Mouse (Mus musculus) heart, embryonic 14.5 days (tissue): ENCODE data around the gene Msh3. TPM values are rescaled to one million over a fixed set of nuclear protein-coding genes. Genes with fewer than 3 reads are reported as not detected.
"Not testable (repeated sequence)": the region's sequence is repeated elsewhere in the genome, so short reads cannot be mapped to it uniquely, and the experiment has no call there.

Source experiments
- ATAC-seq: fragments of 200-750 bp; cut with Nextera tagmentation; 2 replicates; pipeline ENCODE4 v1.8.0; 2017; ENCODE audit warnings: low read depth, moderate TSS enrichment; ENCODE audit not compliant: insufficient number of reproducible peaks, insufficient read depth, low FRiP score
- H3K27ac ChIP-seq, 2 experiments: fragments of 200-500 bp in 1 of 2; fragments of 300-500 bp in 1 of 2; sonication (generic) in 1 of 2; replicated peaks in 1 of 2; 2 replicates each; pipeline ENCODE4 v1.5.1; 2012 to 2014; ENCODE audit warnings: low read depth in 2 of 2, low read length in 2 of 2, control low read depth in 1 of 2, mild to moderate bottlenecking in 1 of 2, mixed read lengths in 1 of 2; ENCODE audit not compliant: control insufficient read depth in 1 of 2, insufficient read depth in 1 of 2
- H3K27me3 ChIP-seq: fragments of 300-500 bp; sonication (generic); 2 replicates; pipeline ENCODE4 v1.6.1; 2014; ENCODE audit warnings: mild to moderate bottlenecking, low read length, control low read depth; ENCODE audit not compliant: control insufficient read depth, insufficient read depth
- H3K36me3 ChIP-seq: fragments of 300-500 bp; sonication (generic); 2 replicates; pipeline ENCODE4 v1.6.1; 2014; ENCODE audit warnings: mild to moderate bottlenecking, control low read depth, low read length, mixed read lengths; ENCODE audit not compliant: control insufficient read depth, insufficient read depth
- H3K4me1 ChIP-seq, 2 experiments: fragments of 200-500 bp in 1 of 2; fragments of 300-500 bp in 1 of 2; sonication (generic) in 1 of 2; 2 replicates each; pipeline ENCODE4 v1.6.1; 2012 to 2014; ENCODE audit warnings: low read length in 2 of 2, control low read depth in 1 of 2, mixed read lengths in 1 of 2; ENCODE audit not compliant: control insufficient read depth in 2 of 2, insufficient read depth in 2 of 2
- H3K4me2 ChIP-seq: fragments of 300-500 bp; sonication (generic); 2 replicates; pipeline ENCODE4 v1.6.1; 2014; ENCODE audit warnings: mild to moderate bottlenecking, low read length
- H3K4me3 ChIP-seq, 2 experiments: fragments of 200-500 bp in 1 of 2; fragments of 300-500 bp in 1 of 2; sonication (generic) in 1 of 2; 2 replicates each; pipeline ENCODE4 v1.5.1; 2012 to 2014; ENCODE audit warnings: low read length in 2 of 2, mild to moderate bottlenecking in 2 of 2, control low read depth in 1 of 2, low read depth in 1 of 2, moderate library complexity in 1 of 2; ENCODE audit not compliant: control insufficient read depth in 1 of 2, insufficient read depth in 1 of 2
- H3K9ac ChIP-seq: fragments of 300-500 bp; sonication (generic); 2 replicates; pipeline ENCODE4 v1.6.1; 2014; ENCODE audit warnings: mild to moderate bottlenecking, low read length
- H3K9me3 ChIP-seq: fragments of 300-500 bp; sonication (generic); 2 replicates; pipeline ENCODE4 v1.6.1; 2016; ENCODE audit warnings: low read length, control low read depth; ENCODE audit not compliant: control insufficient read depth
- WGBS: fragments of 180-500 bp; shearing (Covaris S2); extraction: QIAGEN DNeasy Blood & Tissue Kit; methylation state at CpG from one replicate; pipeline ENCODE4 v1.1.7; 2014; 5-methylcytosine and 5-hydroxymethylcytosine counted together
- polyA plus RNA-seq: library from polyadenylated mRNA; unstranded; fragments of >200 nt; fragmentation: Nextera tagmentation; extraction: Ambion mirVana; gene quantifications from 2 replicates; pipeline ENCODE4 v1.2.1, GENCODE M21; 2014

The Msh3 gene
- polyA plus RNA-seq, 1 experiment from 2014 or later = 17.1 TPM

- H3K36me3 ChIP-seq, H3K27me3 ChIP-seq, ATAC-seq, H3K9me3 ChIP-seq, H3K4me3 ChIP-seq, H3K4me1 ChIP-seq, H3K4me2 ChIP-seq, H3K9ac ChIP-seq, H3K27ac ChIP-seq: not testable (repeated sequence)
- 87% methylated on average over 5 of the region's 5 CpGs for WGBS
These were observed 161.0 kb downstream of the Msh3 start for GRCm38 (mm10) chr13:92193806-92194205.

- not testable (repeated sequence) for H3K27me3 ChIP-seq, ATAC-seq, H3K9me3 ChIP-seq, H3K4me1 ChIP-seq, H3K27ac ChIP-seq, H3K36me3 ChIP-seq, H3K4me3 ChIP-seq, H3K4me2 ChIP-seq, H3K9ac ChIP-seq
- WGBS = 83% methylated on average over 8 of the region's 8 CpGs
These were observed 182.1 kb downstream of the Msh3 start for GRCm38 (mm10) chr13:92172686-92173085.

Other genes with a start within 250 kb of the Msh3 start
- gene Rasgrf2, start 223.3 kb downstream of the Msh3 start, polyA plus RNA-seq = 0.11 and 0.46 TPM in 2 replicates
- gene Gm20379, start 49.0 kb downstream of the Msh3 start, polyA plus RNA-seq = 0.61 and 1.1 TPM in 2 replicates
- 11.7 and 11.8 TPM in 2 replicates for gene Dhfr, start 277 bp downstream of the Msh3 start, polyA plus RNA-seq
- 0.27 and 0.35 TPM in 2 replicates for gene Ankrd34b, start 70.9 kb upstream of the Msh3 start, polyA plus RNA-seq
- gene Fam151b, start 129.0 kb upstream of the Msh3 start, polyA plus RNA-seq = 0.28 TPM in 1 of 2 replicates, not detected in the other
- 10.5 and 10.8 TPM in 2 replicates for gene Zfyve16, start 175.9 kb upstream of the Msh3 start, polyA plus RNA-seq
- gene Spz1, start 221.2 kb upstream of the Msh3 start, polyA plus RNA-seq = not detected in 2 replicates